Mouse (Mus musculus): ENCODE measurements around the gene Wfdc12.

Wfdc12 gene

GRCm38 (mm10) chr2:164177831-164178230 is 12.6 kb downstream of the Wfdc12 start:
- no peak for DNase-seq (ENCODE audit: low read depth, low spot score)

DNA sequence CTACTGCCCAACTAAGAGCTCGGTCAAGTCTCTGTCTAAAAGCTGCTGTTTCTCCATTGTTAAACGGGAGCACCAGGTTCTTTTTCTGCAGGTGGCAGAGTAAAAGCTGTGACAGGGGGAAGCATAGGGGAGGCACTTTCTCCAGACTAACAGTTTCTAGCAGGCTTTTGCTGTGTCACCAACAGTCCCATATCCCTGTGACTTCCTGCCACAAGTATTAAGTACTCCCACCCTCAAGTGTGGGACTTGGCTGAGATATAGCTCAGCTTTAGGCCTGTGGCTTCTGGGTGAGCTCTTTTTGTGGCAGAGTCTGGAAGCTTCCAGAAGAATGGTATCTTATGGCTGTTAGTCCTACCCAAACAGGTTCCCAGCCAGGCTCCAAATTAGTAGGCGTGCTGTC is 14.6 kb downstream of the Wfdc12 start:
- no peak for DNase-seq (ENCODE audit: low read depth, low spot score)

DNA sequence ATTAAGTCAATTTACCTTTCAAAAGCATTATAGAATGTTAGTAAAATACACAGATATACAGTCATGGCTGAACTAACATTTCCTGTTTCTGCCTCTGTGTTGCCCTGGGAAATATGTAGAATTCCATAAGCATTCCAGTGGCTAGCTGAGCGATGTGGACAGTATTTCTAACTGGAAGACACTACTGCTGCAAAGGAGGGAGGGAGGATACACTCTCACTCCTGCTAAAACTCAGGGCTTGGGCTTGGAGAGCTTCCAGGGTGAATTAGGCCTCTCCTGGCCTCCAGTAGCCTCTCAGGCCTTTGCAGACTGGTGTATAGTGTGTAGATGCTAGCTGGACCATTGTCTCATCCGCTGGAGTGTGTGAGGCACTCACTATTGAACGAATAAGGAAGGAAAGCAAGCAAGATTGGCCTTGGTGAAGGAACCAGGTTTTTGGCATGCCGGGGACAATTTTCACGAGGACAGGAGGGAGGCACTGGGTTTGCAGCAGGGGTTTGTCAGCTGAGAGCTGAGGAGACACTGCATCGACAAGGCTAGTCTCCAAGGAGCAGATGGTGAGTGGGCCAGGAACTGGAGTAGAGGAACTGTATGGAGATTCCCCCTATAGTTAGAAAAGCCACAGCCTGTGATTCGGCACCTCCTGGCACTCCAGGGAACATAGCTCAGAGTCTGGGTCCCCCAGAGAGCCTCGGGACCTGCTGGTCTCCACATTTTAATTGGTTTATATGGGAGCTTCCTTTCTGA is 15.6 kb downstream of the Wfdc12 start:
- no peak for DNase-seq (ENCODE audit: low read depth, low spot score)

GRCm38 (mm10) chr2:164173394-164173793 is 17.0 kb downstream of the Wfdc12 start:
- DNase-seq (ENCODE audit: low read depth, low spot score), result no peak

GRCm38 (mm10) chr2:164170902-164171301 is 19.5 kb downstream of the Wfdc12 start, which contains the start of gene Kcns1:
Kcns1 (minus strand) TSS chr2:164171113.
- no peak for DNase-seq (ENCODE audit: low read depth, low spot score)

DNA sequence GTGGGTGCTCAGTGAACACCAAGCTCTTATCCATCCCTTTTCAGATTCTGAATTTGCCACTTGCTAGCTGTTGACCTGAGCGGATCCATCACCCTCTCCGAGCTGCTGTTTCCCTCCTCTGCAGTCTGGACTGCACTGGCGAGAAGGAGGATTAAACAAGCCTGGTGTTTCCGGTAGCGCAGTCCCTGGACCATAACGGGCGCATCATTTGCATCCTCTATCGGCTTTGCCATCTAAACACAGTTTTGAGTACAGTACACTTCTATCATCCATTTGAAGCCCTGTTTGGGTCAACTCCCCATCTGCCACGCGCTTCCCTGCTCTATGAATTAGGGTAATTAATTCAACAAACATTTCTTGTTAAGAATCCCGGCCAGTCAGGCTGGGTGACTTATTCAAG is 20.1 kb downstream of the Wfdc12 start:
- no peak for DNase-seq (ENCODE audit: low read depth, low spot score)

- DNase-seq (ENCODE audit: low read depth, low spot score), result peak; percentile 82
Measured at GRCm38 (mm10) chr2:164168571-164168946, 21.8 kb downstream of the Wfdc12 start.

GRCm38 (mm10) chr2:164167752-164168570 is 22.4 kb downstream of the Wfdc12 start:
- DNase-seq (ENCODE audit: low read depth, low spot score), result peak; percentile 72

DNA sequence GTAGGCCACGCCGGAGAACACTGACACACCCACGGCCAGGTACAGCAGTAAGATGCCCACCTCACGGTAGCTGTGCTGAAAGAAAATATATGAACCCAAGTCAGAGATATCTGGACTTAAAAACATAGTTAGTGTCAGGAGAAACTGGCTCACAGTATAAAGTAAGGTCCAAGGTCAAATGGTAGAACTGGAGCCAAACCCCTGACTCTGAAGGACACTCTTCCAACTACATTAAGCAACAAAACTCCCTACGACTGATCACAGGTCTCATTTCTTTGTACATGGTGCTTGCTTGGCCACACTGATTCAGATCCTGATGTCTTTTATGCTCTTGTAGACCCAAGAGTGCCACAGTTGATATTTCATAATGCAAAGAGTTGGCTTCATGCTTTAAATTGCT is 25.5 kb downstream of the Wfdc12 start:
- no peak for DNase-seq (ENCODE audit: low read depth, low spot score)

DNA sequence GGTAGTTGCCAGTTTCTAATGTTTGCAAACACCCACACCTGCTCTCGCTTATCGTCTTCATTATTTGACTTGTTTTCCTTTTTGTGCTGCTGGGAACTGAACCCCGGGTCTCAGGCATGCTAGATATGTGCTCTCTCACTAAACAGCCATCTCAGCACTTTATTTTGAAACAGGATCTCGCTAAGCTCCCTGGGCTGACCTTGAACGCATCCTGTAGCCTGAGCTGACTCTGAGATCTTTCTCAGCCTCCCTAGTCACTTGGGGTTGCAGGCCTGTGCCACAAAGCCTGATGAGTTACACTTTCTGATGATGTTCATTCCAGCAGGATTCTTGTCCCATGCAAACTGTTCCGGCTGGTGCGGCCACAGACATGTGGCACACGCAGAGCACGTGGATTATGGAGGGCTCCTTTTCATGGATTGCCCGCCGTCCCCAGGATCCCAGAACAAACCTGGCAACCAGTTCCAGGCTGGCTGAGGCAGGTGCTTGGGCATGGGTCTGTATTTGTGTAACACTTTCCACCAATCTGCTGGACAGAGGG is 28.8 kb downstream of the Wfdc12 start:
- DNase-seq (ENCODE audit: low read depth, low spot score), result no peak

DNA sequence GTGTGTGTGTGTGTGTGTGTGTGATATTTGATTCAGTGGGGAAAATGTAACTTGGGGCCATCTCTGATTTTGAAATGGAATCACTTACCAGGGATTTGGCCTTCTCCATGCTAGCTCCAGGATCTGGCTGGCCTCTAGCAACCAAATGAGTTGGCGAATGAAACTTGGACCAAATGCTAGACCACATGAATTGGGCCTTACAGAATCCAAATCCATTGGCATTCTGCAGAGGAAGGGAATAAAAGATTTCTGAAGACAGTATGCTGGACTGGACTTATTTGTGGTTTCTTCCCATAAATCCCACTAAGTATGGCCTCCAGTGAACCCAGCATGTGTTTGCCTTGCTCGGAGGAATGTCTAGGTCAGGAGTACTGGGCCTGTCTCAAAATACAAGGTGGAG is 31.6 kb downstream of the Wfdc12 start:
- DNase-seq (ENCODE audit: low read depth, low spot score), result no peak

DNA sequence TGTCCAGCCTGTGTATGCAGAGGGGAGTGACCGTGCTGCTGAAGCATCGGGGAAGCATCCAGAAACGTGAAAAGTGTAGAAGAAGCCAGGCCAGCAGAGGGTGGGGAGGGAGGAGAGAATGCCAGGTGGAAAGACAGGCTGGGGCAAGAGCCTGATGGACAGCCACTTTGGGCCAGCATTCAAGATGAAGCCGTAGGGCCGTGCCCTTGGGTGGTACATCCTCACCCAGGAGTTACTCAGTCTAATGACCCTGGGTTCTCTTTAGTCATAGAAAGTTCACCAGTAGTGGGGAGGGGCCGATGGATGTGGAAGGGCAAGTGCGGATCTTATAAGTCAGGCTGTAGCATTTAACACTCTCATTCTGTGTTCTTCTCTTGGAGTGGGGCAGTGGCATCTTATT is 34.2 kb downstream of the Wfdc12 start:
- DNase-seq (ENCODE audit: low read depth, low spot score), result no peak

DNA sequence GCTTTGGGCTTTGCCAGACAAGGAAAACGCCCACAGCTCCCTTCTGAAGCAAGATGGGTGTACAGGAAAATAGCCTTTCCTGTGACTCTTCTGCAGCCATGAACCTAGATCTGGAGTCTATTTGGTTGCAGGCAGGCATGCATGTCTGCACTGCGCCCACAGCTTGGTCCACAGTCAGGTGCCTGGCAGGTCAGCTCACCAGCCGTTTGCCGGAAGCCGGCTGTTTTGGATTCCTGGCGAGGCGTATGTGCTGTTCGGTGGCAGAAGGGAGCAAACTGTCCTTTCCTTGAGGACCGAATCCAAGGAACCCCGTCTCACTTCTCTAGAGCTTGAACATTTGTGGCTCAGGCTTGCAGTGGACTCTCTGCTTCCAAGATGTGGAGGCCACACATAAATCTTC is 36.4 kb downstream of the Wfdc12 start:
- no peak for DNase-seq (ENCODE audit: low read depth, low spot score)

GRCm38 (mm10) chr2:164152341-164152740 is 38.1 kb downstream of the Wfdc12 start:
- no peak for DNase-seq (ENCODE audit: low read depth, low spot score)

- peak; percentile 66 for DNase-seq (ENCODE audit: low read depth, low spot score)
Measured at GRCm38 (mm10) chr2:164150086-164150760, 40.2 kb downstream of the Wfdc12 start.

DNA sequence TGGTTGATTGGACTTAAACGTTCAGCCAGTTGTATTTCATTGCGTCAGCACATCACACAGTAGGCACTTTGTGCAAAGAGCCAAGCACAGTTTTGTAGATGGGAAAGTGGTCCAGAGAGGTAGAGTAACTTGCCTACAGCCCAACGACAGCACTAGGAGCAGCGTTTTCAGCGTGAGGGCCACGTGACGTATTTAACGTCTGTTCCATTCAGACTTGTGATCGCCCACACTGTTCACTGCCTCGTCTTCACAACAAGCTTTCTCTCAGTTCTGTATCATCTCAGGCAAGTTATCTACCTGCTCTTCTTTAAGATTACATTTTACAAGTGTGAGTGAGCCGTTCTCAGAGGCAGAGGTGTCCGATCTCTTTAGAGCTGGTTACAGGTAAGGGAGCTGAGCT is 43.9 kb downstream of the Wfdc12 start:
- no peak for DNase-seq (ENCODE audit: low read depth, low spot score)

DNA sequence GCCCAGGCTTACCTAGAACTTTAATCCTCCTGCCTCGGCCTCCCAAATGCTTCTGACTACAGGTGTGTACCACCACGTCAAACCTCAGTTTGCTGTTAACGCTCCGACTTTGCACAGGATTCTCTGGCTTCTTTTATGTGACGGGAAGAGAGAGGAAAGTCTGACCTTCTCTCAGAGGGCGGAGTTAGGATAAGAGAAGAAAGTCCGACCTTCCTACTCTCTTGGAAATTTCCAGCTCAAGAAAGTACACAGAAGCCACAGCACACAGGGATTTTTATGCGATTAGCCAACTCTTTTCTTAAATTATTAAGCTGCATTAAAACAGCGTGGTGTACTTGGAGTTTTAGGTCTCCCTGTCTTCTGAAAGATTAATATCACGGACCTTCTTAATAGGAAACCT is 45.9 kb downstream of the Wfdc12 start:
- no peak for DNase-seq (ENCODE audit: low read depth, low spot score)

DNA sequence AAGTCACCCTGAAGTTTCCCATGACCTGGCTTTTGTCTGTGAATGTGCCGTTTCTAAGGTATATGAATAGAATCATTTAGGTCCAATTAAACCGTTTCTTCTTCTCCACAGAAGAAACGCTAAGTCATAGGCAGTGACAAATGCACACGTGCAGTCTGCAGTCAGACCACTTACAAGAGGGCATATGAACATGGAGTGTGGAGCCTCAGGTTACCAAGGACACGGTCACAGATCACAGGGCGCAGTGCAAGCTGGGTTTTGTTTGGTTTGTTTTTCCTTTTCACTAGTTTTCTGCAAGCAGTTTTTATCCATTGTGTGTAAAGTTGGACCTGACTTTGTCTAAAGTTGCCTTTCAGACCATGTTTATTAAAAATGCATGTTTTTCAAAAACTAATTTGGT is 46.4 kb downstream of the Wfdc12 start:
- DNase-seq (ENCODE audit: low read depth, low spot score), result no peak

- DNase-seq (ENCODE audit: low read depth, low spot score), result no peak
Measured at GRCm38 (mm10) chr2:164142021-164142420, 48.4 kb downstream of the Wfdc12 start.

All from ZHBTc4 (cell line).